Mouse (Mus musculus) midbrain, embryonic 12.5 days (tissue): ENCODE data around the gene Vdr. TPM values are rescaled to one million over a fixed set of nuclear protein-coding genes. Genes with fewer than 3 reads are reported as not detected.

Experiments
- ATAC-seq: fragments of 200-750 bp; cut with Nextera tagmentation; 2 replicates; pipeline ENCODE4 v1.8.0; 2017; ENCODE audit warnings: low read depth, moderate TSS enrichment, moderate library complexity; ENCODE audit not compliant: low FRiP score
- H3K27ac ChIP-seq: fragments of 300-500 bp; sonication (generic); replicated peaks from 2 replicates; pipeline ENCODE4 v1.5.1; 2016; ENCODE audit warnings: mild to moderate bottlenecking
- H3K27me3 ChIP-seq: fragments of 300-500 bp; sonication (generic); 2 replicates; pipeline ENCODE4 v1.6.1; 2016; ENCODE audit warnings: mild to moderate bottlenecking
- H3K36me3 ChIP-seq: fragments of 300-500 bp; sonication (generic); 2 replicates; pipeline ENCODE4 v1.6.1; 2016
- H3K4me1 ChIP-seq: fragments of 300-500 bp; sonication (generic); 2 replicates; pipeline ENCODE4 v1.6.1; 2016
- H3K4me2 ChIP-seq: fragments of 300-500 bp; sonication (generic); replicated peaks from 2 replicates; pipeline ENCODE4 v1.6.1; 2016; ENCODE audit warnings: mild to moderate bottlenecking, moderate library complexity
- H3K4me3 ChIP-seq: fragments of 300-500 bp; sonication (generic); 2 replicates; pipeline ENCODE4 v1.5.1; 2016; ENCODE audit warnings: mild to moderate bottlenecking
- H3K9ac ChIP-seq: fragments of 300-500 bp; sonication (generic); replicated peaks from 2 replicates; pipeline ENCODE4 v1.6.1; 2016; ENCODE audit warnings: mild to moderate bottlenecking, moderate library complexity
- H3K9me3 ChIP-seq: fragments of 300-500 bp; sonication (generic); 2 replicates; pipeline ENCODE4 v1.6.1; 2016; ENCODE audit warnings: mild to moderate bottlenecking
- WGBS: fragments of 180-500 bp; shearing (Covaris S2); methylation state at CpG from one replicate; pipeline ENCODE4 v1.1.7; 2016; 5-methylcytosine and 5-hydroxymethylcytosine counted together
- polyA plus RNA-seq: library from polyadenylated mRNA; unstranded; fragments of >200 nt; fragmentation: Nextera tagmentation; extraction: Ambion mirVana; gene quantifications from 2 replicates; pipeline ENCODE4 v1.2.1, GENCODE M21; 2016

Gene Vdr
- polyA plus RNA-seq, 1 experiment from 2014 or later, result 0.24 TPM

DNA sequence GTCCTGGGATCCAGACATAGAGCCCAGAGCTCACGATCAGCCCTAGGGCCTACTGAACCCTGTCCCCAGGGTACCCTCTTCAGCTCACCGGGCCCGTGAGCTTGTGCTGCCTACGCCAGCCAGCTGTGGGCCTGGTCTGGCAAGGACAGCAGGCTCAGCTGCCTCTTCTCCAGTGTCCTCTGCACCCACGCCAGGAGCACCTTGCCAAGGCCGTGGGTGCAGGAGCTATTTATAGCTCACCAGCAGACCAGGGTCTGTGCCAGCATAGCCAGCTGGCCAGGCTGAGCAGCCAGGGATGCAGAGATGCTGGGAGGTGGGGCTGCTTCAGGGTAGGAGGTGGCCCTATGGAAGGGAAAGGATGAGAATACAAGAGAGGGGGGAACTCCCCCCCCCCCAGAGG, 98.3 kb downstream of the Vdr start:
- ATAC-seq, result no peak
- peaks cover 36% of the 10 kb centered on the region for H3K36me3 ChIP-seq
- H3K4me1 ChIP-seq, result peaks cover 25% of the 10 kb centered on the region
- H3K9me3 ChIP-seq, result no peaks in the 10 kb centered on the region
- H3K27me3 ChIP-seq, result no peaks in the 10 kb centered on the region
- WGBS, result 79% methylated on average over 6 of the region's 6 CpGs
- H3K27ac ChIP-seq, result no peak overlapping the region
- no peak overlapping the region for H3K9ac ChIP-seq
- H3K4me3 ChIP-seq, result no peak overlapping the region
- no peak overlapping the region for H3K4me2 ChIP-seq

DNA sequence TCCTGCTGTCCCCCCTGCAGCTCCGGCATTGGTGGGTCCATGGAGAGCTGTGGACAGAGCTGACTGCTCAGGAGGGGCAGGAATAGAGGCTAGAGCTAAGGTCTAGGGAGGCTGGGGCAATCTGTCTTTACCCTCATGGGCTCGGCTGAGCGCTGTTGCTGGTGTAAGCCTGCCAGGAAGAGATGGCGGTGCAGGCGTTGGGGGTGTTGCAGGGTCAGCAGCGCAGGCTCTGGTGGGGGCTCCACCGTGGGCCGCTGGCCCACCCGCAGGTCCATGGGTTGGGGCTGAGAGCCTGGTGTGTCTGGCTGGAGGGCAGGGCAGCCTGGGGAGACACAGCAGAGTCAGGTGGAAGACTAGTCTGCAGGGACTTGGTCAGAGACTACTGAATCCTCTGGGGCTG, 99.1 kb downstream of the Vdr start:
- no peak overlapping the region for H3K27ac ChIP-seq
- no peaks in the 10 kb centered on the region for H3K9me3 ChIP-seq
- peaks cover 43% of the 10 kb centered on the region for H3K36me3 ChIP-seq
- 88% methylated on average over 9 of the region's 9 CpGs for WGBS
- no peak overlapping the region for H3K4me2 ChIP-seq
- no peak overlapping the region for H3K9ac ChIP-seq
- peaks cover 25% of the 10 kb centered on the region for H3K4me1 ChIP-seq
- ATAC-seq, result no peak
- no peaks in the 10 kb centered on the region for H3K27me3 ChIP-seq
- H3K4me3 ChIP-seq, result no peak overlapping the region

DNA sequence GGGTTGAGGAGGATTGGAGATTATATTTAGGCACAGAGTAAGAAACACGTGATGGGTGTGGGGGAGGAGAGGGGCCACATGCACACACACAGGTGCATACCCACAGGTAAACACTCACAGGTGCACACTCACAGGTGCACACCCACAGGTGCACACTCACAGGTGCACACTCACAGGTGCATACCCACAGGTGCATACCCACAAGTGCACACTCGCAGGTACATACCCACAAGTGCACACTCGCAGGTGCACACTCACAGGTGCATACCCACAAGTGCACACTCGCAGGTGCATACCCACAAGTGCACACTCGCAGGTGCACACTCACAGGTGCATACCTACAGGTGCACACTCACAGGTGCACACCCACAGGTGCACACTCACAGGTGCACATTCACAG, 100.0 kb downstream of the Vdr start:
- Histone ChIP-seq H3K4me3 (no peak overlapping the region), H3K9ac (no peak overlapping the region), H3K4me2 (no peak overlapping the region), H3K4me1 (peaks cover 25% of the 10 kb centered on the region), H3K27ac (no peak overlapping the region), H3K9me3 (no peaks in the 10 kb centered on the region), H3K36me3 (peaks cover 47% of the 10 kb centered on the region), H3K27me3 (no peaks in the 10 kb centered on the region)
- WGBS, result 94% methylated on average over 5 of the region's 5 CpGs
- no peak for ATAC-seq

DNA sequence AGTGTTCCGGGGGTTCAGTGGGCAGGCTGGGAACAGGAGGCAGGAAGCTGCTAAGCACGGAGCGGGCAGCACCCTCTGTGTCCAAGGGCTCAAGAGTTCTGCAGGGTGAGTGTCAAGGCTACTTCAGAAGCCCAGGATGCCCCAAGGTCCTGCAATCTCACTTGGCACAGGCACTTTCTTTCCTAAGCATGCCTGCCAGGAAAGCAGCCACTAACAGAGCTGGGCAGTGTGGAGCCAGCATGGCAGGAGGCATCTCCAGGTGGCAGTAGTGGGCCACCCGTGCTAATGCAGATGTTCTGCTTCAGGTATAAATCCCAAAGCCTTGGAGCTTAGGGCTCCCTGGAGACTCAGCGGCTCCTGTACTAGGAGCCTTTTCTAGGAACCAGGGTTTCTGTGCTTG, 100.5 kb downstream of the Vdr start:
- 91% methylated on average over 5 of the region's 5 CpGs for WGBS
- H3K4me2 ChIP-seq, result no peak overlapping the region
- H3K36me3 ChIP-seq, result peaks cover 49% of the 10 kb centered on the region
- ATAC-seq, result no peak
- H3K4me1 ChIP-seq, result peaks cover 25% of the 10 kb centered on the region
- no peak overlapping the region for H3K27ac ChIP-seq
- H3K4me3 ChIP-seq, result no peak overlapping the region
- H3K9me3 ChIP-seq, result no peaks in the 10 kb centered on the region
- H3K9ac ChIP-seq, result no peak overlapping the region
- H3K27me3 ChIP-seq, result no peaks in the 10 kb centered on the region

DNA sequence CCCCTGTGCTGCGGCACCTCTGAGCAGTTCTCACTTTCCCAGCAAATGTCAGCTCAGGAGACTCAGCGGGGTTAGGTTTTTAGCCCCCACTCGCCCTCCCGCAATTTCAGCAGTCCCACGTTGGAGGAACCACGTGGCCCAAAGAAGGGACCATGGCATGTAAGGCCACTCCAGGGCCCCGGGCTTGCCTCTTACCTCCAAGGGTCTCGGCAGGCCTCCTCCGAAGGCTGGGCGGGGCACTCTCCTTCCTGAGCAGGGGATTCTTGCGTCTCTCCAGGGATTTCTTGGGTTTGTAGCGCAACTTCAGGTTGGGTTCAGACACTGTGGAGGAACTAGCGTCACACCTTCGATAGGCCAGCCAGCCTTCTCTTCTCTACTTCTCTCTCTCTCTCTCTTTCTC, 101.2 kb downstream of the Vdr start:
- Histone ChIP-seq H3K27ac (no peak overlapping the region), H3K27me3 (no peaks in the 10 kb centered on the region), H3K36me3 (peaks cover 55% of the 10 kb centered on the region), H3K4me2 (no peak overlapping the region), H3K4me1 (peaks cover 24% of the 10 kb centered on the region), H3K9ac (no peak overlapping the region), H3K4me3 (no peak overlapping the region), H3K9me3 (no peaks in the 10 kb centered on the region)
- no peak for ATAC-seq
- WGBS, result 88% methylated on average over 14 of the region's 14 CpGs

DNA sequence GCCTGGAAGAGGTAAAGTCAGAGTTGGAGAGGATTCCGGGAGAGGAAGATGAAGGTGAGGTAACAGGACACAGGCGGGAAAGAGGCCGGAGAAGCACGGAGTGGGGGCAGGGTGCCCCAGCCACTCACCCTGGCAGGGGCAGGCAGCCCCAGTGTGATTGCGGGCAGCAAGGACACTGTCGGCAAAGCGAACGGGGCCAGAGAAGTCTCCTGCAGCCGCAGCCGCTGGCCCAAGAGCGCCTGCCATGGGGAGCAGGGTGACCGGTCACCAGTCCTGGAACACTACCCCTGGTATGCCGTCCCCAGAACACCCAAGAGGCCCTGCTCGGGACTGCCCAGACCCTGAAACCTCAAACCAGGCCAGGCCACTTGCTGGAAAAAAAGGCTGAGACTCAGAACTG, 101.9 kb downstream of the Vdr start:
- Histone ChIP-seq H3K27ac (no peak overlapping the region), H3K4me2 (no peak overlapping the region), H3K9ac (no peak overlapping the region), H3K27me3 (no peaks in the 10 kb centered on the region), H3K4me3 (no peak overlapping the region), H3K9me3 (no peaks in the 10 kb centered on the region), H3K4me1 (peaks cover 18% of the 10 kb centered on the region), H3K36me3 (peaks cover 55% of the 10 kb centered on the region)
- ATAC-seq, result no peak
- WGBS, result 92% methylated on average over 14 of the region's 14 CpGs

DNA sequence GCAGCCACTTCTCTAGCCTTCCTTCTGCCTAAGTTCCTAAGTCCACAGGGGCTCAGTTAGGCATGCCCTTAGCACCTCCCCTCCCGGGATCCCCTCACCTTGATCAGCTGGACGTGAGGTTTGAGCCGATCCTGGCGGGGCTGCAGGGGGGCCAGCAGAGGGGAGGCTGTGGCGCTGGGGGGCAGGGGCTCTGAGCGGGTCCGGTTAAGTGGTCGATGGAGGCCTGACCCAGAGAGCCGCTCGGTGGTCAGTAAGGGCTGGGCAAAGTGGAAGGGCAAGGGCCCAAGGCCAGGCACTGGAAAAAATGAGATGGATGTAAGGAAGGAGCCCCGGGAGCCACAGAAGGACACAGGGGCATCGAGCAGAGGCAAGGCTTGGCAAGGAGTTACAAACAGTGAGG, 102.6 kb downstream of the Vdr start:
- Histone ChIP-seq H3K36me3 (peaks cover 55% of the 10 kb centered on the region), H3K4me1 (peaks cover 12% of the 10 kb centered on the region)

More for the DNA sequence above, 102.6 kb downstream of the Vdr start:
- ATAC-seq, result no peak
- no peaks in the 10 kb centered on the region for H3K27me3 ChIP-seq
- H3K9me3 ChIP-seq, result no peaks in the 10 kb centered on the region
- no peak overlapping the region for H3K4me2 ChIP-seq
- H3K27ac ChIP-seq, result no peak overlapping the region
- H3K4me3 ChIP-seq, result no peak overlapping the region
- H3K9ac ChIP-seq, result no peak overlapping the region
- 76% methylated on average over 12 of the region's 12 CpGs for WGBS

Other genes with a start within 250 kb of the Vdr start
- gene Rpap3, start 204.8 kb downstream of the Vdr start, polyA plus RNA-seq, result 40.2 and 40.9 TPM in 2 replicates
- 0.16 and 0.20 TPM in 2 replicates for gene Endou, start 179.3 kb downstream of the Vdr start, polyA plus RNA-seq
- gene Rapgef3, start 142.7 kb downstream of the Vdr start, polyA plus RNA-seq, result 8.0 and 8.6 TPM in 2 replicates
- gene Slc48a1, start 132.1 kb downstream of the Vdr start, polyA plus RNA-seq, result 37.8 and 42.0 TPM in 2 replicates
- 24.8 and 29.9 TPM in 2 replicates for gene Hdac7, start 66.1 kb downstream of the Vdr start, polyA plus RNA-seq
- gene Tmem106c, start 53.6 kb upstream of the Vdr start, polyA plus RNA-seq, result 52.8 and 58.2 TPM in 2 replicates
- gene Col2a1, start 94.1 kb upstream of the Vdr start, polyA plus RNA-seq, result 137 and 194 TPM in 2 replicates
- 52.1 and 54.8 TPM in 2 replicates for gene Pfkm, start 182.0 kb upstream of the Vdr start, polyA plus RNA-seq
- 41.4 and 41.6 TPM in 2 replicates for gene Senp1, start 183.1 kb upstream of the Vdr start, polyA plus RNA-seq